Comparison of ENCODE assay signal across 8 mouse cellular contexts in the genomic region with DNA sequence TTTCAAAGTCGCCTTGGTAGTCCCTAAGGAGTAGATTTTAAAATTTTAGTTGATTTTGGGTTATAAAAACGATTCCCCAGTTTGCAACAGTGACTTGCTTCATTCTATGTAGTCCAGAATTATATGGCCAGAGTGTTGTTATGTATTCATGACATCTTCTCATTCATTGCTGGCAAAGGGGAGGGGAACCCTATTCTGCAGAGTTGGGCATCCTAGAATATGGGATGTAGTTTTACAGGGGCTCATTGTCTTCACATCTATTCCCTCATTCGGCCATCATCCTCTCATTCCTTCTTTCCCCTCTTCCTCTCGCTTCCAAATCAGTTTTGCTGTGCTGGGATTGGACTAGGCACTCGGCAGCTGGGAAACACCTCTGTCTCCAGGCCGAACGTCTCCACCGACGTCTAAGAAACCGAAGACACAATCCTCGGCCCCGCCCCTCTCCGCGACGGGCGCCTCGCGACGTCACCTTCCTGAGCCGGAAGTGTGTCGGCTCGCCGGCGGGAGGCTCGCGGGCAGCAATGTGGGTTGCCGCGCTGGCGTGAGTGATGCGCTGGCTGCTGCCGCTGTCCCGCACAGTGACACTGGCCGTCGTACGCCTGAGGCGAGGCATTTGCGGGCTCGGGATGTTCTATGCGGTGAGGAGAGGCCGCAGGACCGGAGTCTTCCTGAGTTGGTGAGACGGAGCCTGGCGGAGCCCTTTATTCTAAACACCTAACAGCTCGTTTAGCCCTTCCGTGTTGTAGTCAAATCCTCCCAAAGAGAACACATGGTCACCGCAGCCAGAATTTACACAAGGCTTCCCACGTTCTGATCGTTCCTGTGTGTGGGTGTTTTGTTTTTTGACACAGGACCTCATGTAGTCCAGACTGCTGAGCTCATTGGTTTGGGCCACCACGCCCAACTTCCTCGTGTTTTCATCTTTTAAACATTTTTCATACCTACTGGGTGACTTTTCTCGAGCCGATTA. TPM values are rescaled to one million over a fixed set of nuclear protein-coding genes. Genes with fewer than 3 reads are reported as not detected.
DNase-seq lines count a peak whose midpoint lies in the region; ATAC-seq and TF ChIP-seq lines count a peak whose summit lies in the region.

A gene (plus strand): TSS at position 462 of the 970 bp plus-strand sequence.

- DNase-seq in CD4-positive, CD25-positive, alpha-beta regulatory T cell, adult 2 months (ENCODE audit: low read depth, low spot score) = peak; percentile 94
- peak; percentile 91 for DNase-seq in kidney, postnatal 0 days (ENCODE audit: low spot score)
- peak; percentile 61 for DNase-seq in liver, adult 2 months (ENCODE audit: extremely low read depth, low read depth, low spot score)
- DNase-seq in spleen, postnatal 36 days (ENCODE audit: low spot score in 2 of 2) = peak; percentile 84 to 88

- WGBS in heart, embryonic 12.5 days = 2% methylated on average over 52 of the region's 52 CpGs
- 2% methylated on average over 52 of the region's 52 CpGs for WGBS in kidney, postnatal 0 days
- WGBS in liver, adult 2 months = 2% methylated on average over 52 of the region's 52 CpGs

- H3K4me1 ChIP-seq in brown adipose tissue, adult 24 weeks (ENCODE audit: control insufficient read depth, insufficient read depth, insufficient read length, low read length) = 0 out of 2 replicates have a peak, but pooled peaks cover 3% of the 10 kb centered on the region
- peaks cover 5% of the 10 kb centered on the region for H3K4me1 ChIP-seq in heart, embryonic 12.5 days (replicated peaks)
- H3K4me1 ChIP-seq in kidney, postnatal 0 days (replicated peaks; ENCODE audit: insufficient read depth, low read length) = peaks cover 7% of the 10 kb centered on the region; the same call in 1 of the 2 replicates
- peaks cover 5% of the 10 kb centered on the region for H3K4me1 ChIP-seq in liver, adult 2 months (ENCODE audit: control insufficient read depth, insufficient read depth, low read length)

- TF ChIP-seq POLR2A in liver, adult 2 months (IDR thresholded peaks at IDR 0.05; ENCODE audit: extremely low read depth, insufficient read depth, low read length) = no peak

- peak; percentile 100 for ATAC-seq in erythroid progenitor cell, adult 5-6 weeks (replicated peaks; ENCODE audit: low FRiP score, poor library complexity, severe bottlenecking)
- peak; percentile 89 for ATAC-seq in heart, embryonic 12.5 days (ENCODE audit: insufficient number of reproducible peaks, low FRiP score)
- ATAC-seq in kidney, postnatal 0 days (replicated peaks; ENCODE audit: low FRiP score, low read depth) = peak; percentile 95
- ATAC-seq in monocyte, adult 5-6 weeks (replicated peaks; ENCODE audit: insufficient number of reproducible peaks, low FRiP score, low TSS enrichment, poor library complexity, severe bottlenecking) = peak; percentile 92

- no peaks in the 10 kb centered on the region for H3K27me3 ChIP-seq in heart, embryonic 12.5 days (replicated peaks)
- no peaks in the 10 kb centered on the region for H3K27me3 ChIP-seq in kidney, postnatal 0 days (ENCODE audit: insufficient read depth, low read length)
- no peaks in the 10 kb centered on the region for H3K27me3 ChIP-seq in liver, adult 2 months (ENCODE audit: control insufficient read depth, insufficient read depth, low read length)

- no peaks in the 10 kb centered on the region for H3K79me2 ChIP-seq in liver, adult 2 months (ENCODE audit: control insufficient read depth, insufficient read depth, low read length)

- H3K4me2 ChIP-seq in heart, embryonic 12.5 days = peak within 1 kb of the TSS; percentile 72
- H3K4me2 ChIP-seq in kidney, postnatal 0 days (ENCODE audit: low read length) = peak within 1 kb of the TSS; percentile 79

- peak within 1 kb of the TSS; percentile 92 for H3K4me3 ChIP-seq in brown adipose tissue, adult 24 weeks (ENCODE audit: insufficient read depth, low read depth, low read length)
- H3K4me3 ChIP-seq in heart, embryonic 12.5 days = peak within 1 kb of the TSS; percentile 84
- peak within 1 kb of the TSS; percentile 89 for H3K4me3 ChIP-seq in kidney, postnatal 0 days (replicated peaks; ENCODE audit: low read depth, low read length)
- H3K4me3 ChIP-seq in liver, adult 2 months (ENCODE audit: insufficient read depth, low read depth, low read length) = peak within 1 kb of the TSS; percentile 93

- H3K9ac ChIP-seq in heart, embryonic 12.5 days = peak within 1 kb of the TSS; percentile 84
- H3K9ac ChIP-seq in kidney, postnatal 0 days (ENCODE audit: low read depth, low read length) = peak within 1 kb of the TSS; percentile 79
- H3K9ac ChIP-seq in liver, adult 2 months (ENCODE audit: low read depth, low read length) = peak within 1 kb of the TSS; percentile 88

- H3K27ac ChIP-seq in brown adipose tissue, adult 24 weeks (replicated peaks; ENCODE audit: low read depth, low read length) = peak within 1 kb of the TSS; percentile 47
- no peak within 1 kb of the TSS; the same call in 1 of the 2 replicates for H3K27ac ChIP-seq in heart, embryonic 12.5 days (ENCODE audit: poor library complexity, severe bottlenecking)
- peak within 1 kb of the TSS; percentile 27; the same call in 1 of the 2 replicates for H3K27ac ChIP-seq in kidney, postnatal 0 days
- no peak within 1 kb of the TSS for H3K27ac ChIP-seq in liver, adult 2 months (replicated peaks; ENCODE audit: insufficient read depth, low read depth, low read length)

- no peak for TF ChIP-seq CTCF in kidney, postnatal 0 days (IDR thresholded peaks at IDR 0.05; ENCODE audit: low read depth)
- no peak for TF ChIP-seq CTCF in liver, adult 2 months (IDR thresholded peaks at IDR 0.05; ENCODE audit: low read depth, low read length)

- peaks cover 14% of the 10 kb centered on the region for H3K36me3 ChIP-seq in heart, embryonic 12.5 days
- peaks cover 5% of the 10 kb centered on the region; the same call in 1 of the 2 replicates for H3K36me3 ChIP-seq in kidney, postnatal 0 days (ENCODE audit: insufficient read depth, low read length)
- H3K36me3 ChIP-seq in liver, adult 2 months (ENCODE audit: control insufficient read depth, insufficient read depth, low read length) = peaks cover 5% of the 10 kb centered on the region; the same call in 1 of the 2 replicates

- H3K9me3 ChIP-seq in heart, embryonic 12.5 days (replicated peaks) = no peaks in the 10 kb centered on the region
- no peaks in the 10 kb centered on the region for H3K9me3 ChIP-seq in kidney, postnatal 0 days (replicated peaks; ENCODE audit: low read length)

RNA-seq across cellular contexts. Expression of the gene that starts here (rescaled TPM):
- polyA plus RNA-seq in brown adipose tissue, adult 24 weeks (2012; ENCODE audit: insufficient read depth, insufficient read length, missing spikeins) = 5.5 and 6.8 TPM in 2 replicates
- total RNA-seq in erythroid progenitor cell, adult 5-6 weeks (2015; ENCODE audit: low replicate concordance) = 8.8 and 11.9 TPM in 2 replicates
- 3.6 and 10.4 TPM in 2 replicates for total RNA-seq in erythroid progenitor cell, adult 5-6 weeks (2017; ENCODE audit: low replicate concordance)
- 17.8 and 18.1 TPM in 2 replicates for polyA plus RNA-seq in heart, embryonic 12.5 days (2016; fragmentation: Nextera tagmentation; extraction: Ambion mirVana)
- 23.7 and 24.8 TPM in 2 replicates for polyA plus RNA-seq in kidney, postnatal 0 days (2015; fragmentation: Nextera tagmentation; extraction: Ambion mirVana)
- total RNA-seq in liver, adult 2 months (2014; rRNA removed) = 4.4 and 4.7 TPM in 2 replicates
- polyA plus RNA-seq in liver, adult 2 months (2012; rRNA removed) = 4.3 and 5.3 TPM in 2 replicates
- 11.4 to 33.2 TPM (median 23.3 TPM) in 3 replicates for total RNA-seq in monocyte, adult 5-6 weeks (2017)

Comparison
In these comparisons a context has a peak if more than half of its experiments do, and no peak if none do; other contexts are left out.
1. H3K27ac ChIP-seq: peak in brown adipose tissue, adult 24 weeks (single experiment) and kidney, postnatal 0 days (single experiment); none in heart, embryonic 12.5 days (single experiment) and liver, adult 2 months (single experiment).
2. Peak in every context shown above with its lines, with median percentiles within 50 percentile points of each other: DNase-seq, H3K4me3 ChIP-seq, ATAC-seq and H3K9ac ChIP-seq.